Mouse (Mus musculus) thymus, adult 2 months (tissue): ENCODE data around the gene Col8a2.

Experiments
- CTCF ChIP-seq: fragments of 200-500 bp; IDR thresholded peaks from 2 replicates; pipeline ENCODE4 v1.5.1; 2012; ENCODE audit warnings: mild to moderate bottlenecking, control low read depth, low read length, moderate library complexity, borderline replicate concordance; ENCODE audit not compliant: control insufficient read depth, poor library complexity, insufficient read depth; ENCODE audit errors: extremely low read depth
- POLR2A ChIP-seq: fragments of 200-500 bp; IDR thresholded peaks from 2 replicates; pipeline ENCODE4 v1.6.1; 2012; ENCODE audit warnings: mild to moderate bottlenecking, low read length, control low read depth, moderate library complexity; ENCODE audit not compliant: control insufficient read depth, poor library complexity, insufficient read depth; ENCODE audit errors: extremely low read depth

- TF ChIP-seq POLR2A = no peak
- no peak for TF ChIP-seq CTCF
Measured at GRCm38 (mm10) chr4:126301584-126302309, 15.2 kb downstream of the Col8a2 start.
